In genomic region chr2:36101866-36102558, GRCm38 (mm10) we compare ENCODE assay signal across 9 mouse cellular contexts. TPM values are rescaled to one million over a fixed set of nuclear protein-coding genes. Genes with fewer than 3 reads are reported as not detected.
DNase-seq lines count a peak whose midpoint lies in the region; ATAC-seq and TF ChIP-seq lines count a peak whose summit lies in the region.
"Had no signal": no experiment of that assay in that cellular context is flagged by ENCODE, and none has a peak within 500 bp of the region (broad histone marks: within the 10 kb centered on the region; RNA-seq: fewer than 3 reads in every experiment).

No protein-coding gene starts in this region.

- H3K36me3 ChIP-seq in kidney, embryonic 16.5 days (ENCODE audit: insufficient read depth, low read length), result no peaks in the 10 kb centered on the region
- no peaks in the 10 kb centered on the region for H3K36me3 ChIP-seq in embryonic facial prominence, embryonic 14.5 days (ENCODE audit: control insufficient read depth, insufficient read depth, low read length)
- H3K36me3 ChIP-seq in hindbrain, postnatal 0 days (ENCODE audit: insufficient read depth, low read length), result no peaks in the 10 kb centered on the region

- H3K27ac ChIP-seq in kidney, embryonic 16.5 days (ENCODE audit: low read length), result no peak overlapping the region
- peak overlapping the region; percentile 40 for H3K27ac ChIP-seq in embryonic facial prominence, embryonic 14.5 days (replicated peaks; ENCODE audit: low read depth, low read length)
- H3K27ac ChIP-seq in hindbrain, postnatal 0 days, result no peak overlapping the region

- peak overlapping the region; percentile 86 for H3K4me2 ChIP-seq in kidney, embryonic 16.5 days (replicated peaks; ENCODE audit: low read depth, low read length)
- peak overlapping the region; percentile 77 for H3K4me2 ChIP-seq in embryonic facial prominence, embryonic 14.5 days (ENCODE audit: low read depth, low read length)
- peak overlapping the region; percentile 53; the same call in 1 of the 2 replicates for H3K4me2 ChIP-seq in hindbrain, postnatal 0 days (ENCODE audit: low read depth, low read length)

- TF ChIP-seq CTCF in hindbrain, postnatal 0 days (IDR thresholded peaks at IDR 0.05; ENCODE audit: low read depth), result no peak

- H3K27me3 ChIP-seq in kidney, embryonic 16.5 days (ENCODE audit: insufficient read depth, low read length), result peaks cover 99% of the 10 kb centered on the region
- H3K27me3 ChIP-seq in embryonic facial prominence, embryonic 14.5 days (replicated peaks; ENCODE audit: control insufficient read depth, insufficient read depth, low read length), result peaks cover 99% of the 10 kb centered on the region
- peaks cover 91% of the 10 kb centered on the region for H3K27me3 ChIP-seq in hindbrain, postnatal 0 days (ENCODE audit: insufficient read depth, low read length)

- H3K9me3 ChIP-seq in kidney, embryonic 16.5 days (ENCODE audit: low read length), result no peaks in the 10 kb centered on the region
- H3K9me3 ChIP-seq in embryonic facial prominence, embryonic 14.5 days (ENCODE audit: control insufficient read depth, low read length), result no peaks in the 10 kb centered on the region
- no peaks in the 10 kb centered on the region for H3K9me3 ChIP-seq in hindbrain, postnatal 0 days (ENCODE audit: low read length)

- H3K9ac ChIP-seq in kidney, embryonic 16.5 days (replicated peaks; ENCODE audit: low read length), result no peak overlapping the region
- peak overlapping the region; percentile 76 for H3K9ac ChIP-seq in embryonic facial prominence, embryonic 14.5 days (ENCODE audit: low read depth, low read length)
- H3K9ac ChIP-seq in hindbrain, postnatal 0 days (replicated peaks; ENCODE audit: low read length), result no peak overlapping the region

- 0 out of 2 replicates have a peak, but pooled peaks have one; percentile 13 for ATAC-seq in kidney, embryonic 16.5 days (ENCODE audit: low FRiP score, low TSS enrichment)
- ATAC-seq in embryonic facial prominence, embryonic 14.5 days (ENCODE audit: low read depth), result no peak
- no peak for ATAC-seq in hindbrain, postnatal 0 days
- no peak for ATAC-seq in megakaryocyte progenitor cell, adult 5-6 weeks (replicated peaks; ENCODE audit: poor library complexity)

- peak overlapping the region; percentile 54 for H3K4me3 ChIP-seq in kidney, embryonic 16.5 days (ENCODE audit: low read length)
- peak overlapping the region; percentile 56 for H3K4me3 ChIP-seq in embryonic facial prominence, embryonic 14.5 days (ENCODE audit: low read depth, low read length)
- H3K4me3 ChIP-seq in hindbrain, postnatal 0 days (ENCODE audit: low read length), result peak overlapping the region; percentile 21; the same call in 1 of the 2 replicates

- peaks cover 37% of the 10 kb centered on the region for H3K4me1 ChIP-seq in kidney, embryonic 16.5 days (ENCODE audit: insufficient read depth, low read length)
- peaks cover 17% of the 10 kb centered on the region for H3K4me1 ChIP-seq in embryonic facial prominence, embryonic 14.5 days (ENCODE audit: control insufficient read depth, insufficient read depth, low read length)
- H3K4me1 ChIP-seq in hindbrain, postnatal 0 days (ENCODE audit: insufficient read depth, low read length), result peaks cover 6% of the 10 kb centered on the region; the same call in 1 of the 2 replicates

- DNase-seq in kidney, adult 9 months, result no peak
- DNase-seq in embryonic facial prominence, embryonic 14.5 days (ENCODE audit: low spot score), result no peak
- no peak for DNase-seq in hindbrain, postnatal 0 days (ENCODE audit: low spot score)
- DNase-seq in neural tube, embryonic 10.5 days (ENCODE audit: extremely low spot score, low spot score), result peak; percentile 75
- no peak for DNase-seq in thymus, postnatal 4 days
- DNase-seq in spleen, postnatal 14 days (ENCODE audit: low spot score in 2 of 2), result no peak
- DNase-seq: cerebellum, adult 11 months had no signal

- 6% methylated on average over 28 of the region's 28 CpGs for WGBS in kidney, embryonic 16.5 days
- 6% methylated on average over 28 of the region's 28 CpGs for WGBS in embryonic facial prominence, embryonic 14.5 days
- 4% methylated on average over 28 of the region's 28 CpGs for WGBS in hindbrain, postnatal 0 days

RNA-seq across cellular contexts. Expression of gene Lhx6, which starts 3.2 kb away (rescaled TPM):
- polyA plus RNA-seq in kidney, embryonic 16.5 days (2015; fragmentation: Nextera tagmentation; extraction: Ambion mirVana), result 2.9 and 3.2 TPM in 2 replicates
- 5.3 and 5.4 TPM in 2 replicates for polyA plus RNA-seq in embryonic facial prominence, embryonic 14.5 days (2014; fragmentation: Nextera tagmentation; extraction: Ambion mirVana)
- 3.4 and 3.6 TPM in 2 replicates for total RNA-seq in hindbrain, postnatal 0 days (2014; rRNA removed)
- 0.25 and 0.36 TPM in 2 replicates for polyA plus RNA-seq in hindbrain, postnatal 0 days (2015; fragmentation: Nextera tagmentation; extraction: Ambion mirVana)
- not detected in 2 replicates for total RNA-seq in megakaryocyte progenitor cell, adult 5-6 weeks (2015)
- not detected in 2 replicates for total RNA-seq in megakaryocyte progenitor cell, adult 5-6 weeks (2017)

RNA-seq across cellular contexts. Expression of gene Mrrf, which starts 34.2 kb away (rescaled TPM):
- polyA plus RNA-seq in kidney, embryonic 16.5 days (2015; fragmentation: Nextera tagmentation; extraction: Ambion mirVana), result 27.3 and 31.7 TPM in 2 replicates
- 35.1 and 38.0 TPM in 2 replicates for polyA plus RNA-seq in embryonic facial prominence, embryonic 14.5 days (2014; fragmentation: Nextera tagmentation; extraction: Ambion mirVana)
- total RNA-seq in hindbrain, postnatal 0 days (2014; rRNA removed), result 12.9 and 32.2 TPM in 2 replicates
- 16.6 and 17.0 TPM in 2 replicates for polyA plus RNA-seq in hindbrain, postnatal 0 days (2015; fragmentation: Nextera tagmentation; extraction: Ambion mirVana)
- 21.4 and 21.6 TPM in 2 replicates for total RNA-seq in megakaryocyte progenitor cell, adult 5-6 weeks (2015)
- total RNA-seq in megakaryocyte progenitor cell, adult 5-6 weeks (2017), result 23.5 and 24.4 TPM in 2 replicates

RNA-seq across cellular contexts. Expression of gene Rbm18, which starts 34.6 kb away (rescaled TPM):
- polyA plus RNA-seq in kidney, embryonic 16.5 days (2015; fragmentation: Nextera tagmentation; extraction: Ambion mirVana), result 74.5 and 75.4 TPM in 2 replicates
- polyA plus RNA-seq in embryonic facial prominence, embryonic 14.5 days (2014; fragmentation: Nextera tagmentation; extraction: Ambion mirVana), result 73.4 and 81.8 TPM in 2 replicates
- 47.3 and 48.6 TPM in 2 replicates for total RNA-seq in hindbrain, postnatal 0 days (2014; rRNA removed)
- polyA plus RNA-seq in hindbrain, postnatal 0 days (2015; fragmentation: Nextera tagmentation; extraction: Ambion mirVana), result 98.1 and 100 TPM in 2 replicates
- 32.7 and 34.3 TPM in 2 replicates for total RNA-seq in megakaryocyte progenitor cell, adult 5-6 weeks (2015)
- 21.0 and 22.2 TPM in 2 replicates for total RNA-seq in megakaryocyte progenitor cell, adult 5-6 weeks (2017)

RNA-seq across cellular contexts. Expression of gene Morn5, which starts 52.8 kb away (rescaled TPM):
- polyA plus RNA-seq in kidney, embryonic 16.5 days (2015; fragmentation: Nextera tagmentation; extraction: Ambion mirVana), result 0.69 and 0.70 TPM in 2 replicates
- 1.0 and 6.8 TPM in 2 replicates for polyA plus RNA-seq in embryonic facial prominence, embryonic 14.5 days (2014; fragmentation: Nextera tagmentation; extraction: Ambion mirVana)
- total RNA-seq in hindbrain, postnatal 0 days (2014; rRNA removed), result 2.3 TPM in 1 of 2 replicates, not detected in the other
- polyA plus RNA-seq in hindbrain, postnatal 0 days (2015; fragmentation: Nextera tagmentation; extraction: Ambion mirVana), result 3.4 and 3.7 TPM in 2 replicates
- total RNA-seq in megakaryocyte progenitor cell, adult 5-6 weeks (2015), result not detected in 2 replicates
- not detected in 2 replicates for total RNA-seq in megakaryocyte progenitor cell, adult 5-6 weeks (2017)

RNA-seq across cellular contexts. Expression of gene Ndufa8, which starts 52.8 kb away (rescaled TPM):
- polyA plus RNA-seq in kidney, embryonic 16.5 days (2015; fragmentation: Nextera tagmentation; extraction: Ambion mirVana), result 282 and 308 TPM in 2 replicates
- polyA plus RNA-seq in embryonic facial prominence, embryonic 14.5 days (2014; fragmentation: Nextera tagmentation; extraction: Ambion mirVana), result 228 and 236 TPM in 2 replicates
- 85.4 and 110 TPM in 2 replicates for total RNA-seq in hindbrain, postnatal 0 days (2014; rRNA removed)
- polyA plus RNA-seq in hindbrain, postnatal 0 days (2015; fragmentation: Nextera tagmentation; extraction: Ambion mirVana), result 350 and 376 TPM in 2 replicates
- total RNA-seq in megakaryocyte progenitor cell, adult 5-6 weeks (2015), result 85.0 and 100 TPM in 2 replicates
- 42.4 and 53.3 TPM in 2 replicates for total RNA-seq in megakaryocyte progenitor cell, adult 5-6 weeks (2017)
